Mouse (Mus musculus) midbrain, embryonic 16.5 days (tissue): Measurements from ENCODE around the gene Hmgn2. TPM values are rescaled to one million over a fixed set of nuclear protein-coding genes. Genes with fewer than 3 reads are reported as not detected.
A peak's percentile ranks its signal among the peaks of the same experiment; 100 is the strongest.

ENCODE experiments used
- ATAC-seq: fragments of 200-750 bp; cut with Nextera tagmentation; 2 replicates; pipeline ENCODE4 v1.8.0; 2017; ENCODE audit warnings: moderate TSS enrichment
- H3K27ac ChIP-seq: fragments of 300-500 bp; sonication (generic); 2 replicates; pipeline ENCODE4 v1.5.1; 2014; ENCODE audit warnings: mild to moderate bottlenecking, low read length, mixed read lengths
- H3K27me3 ChIP-seq: fragments of 300-500 bp; sonication (generic); 2 replicates; pipeline ENCODE4 v1.6.1; 2014; ENCODE audit warnings: low read depth, low read length, mixed read lengths; ENCODE audit not compliant: control insufficient read depth, insufficient read depth
- H3K36me3 ChIP-seq: fragments of 300-500 bp; sonication (generic); 2 replicates; pipeline ENCODE4 v1.6.1; 2014; ENCODE audit warnings: mild to moderate bottlenecking, low read length, moderate library complexity, mixed read lengths; ENCODE audit not compliant: control insufficient read depth, insufficient read depth
- H3K4me1 ChIP-seq: fragments of 300-500 bp; sonication (generic); 2 replicates; pipeline ENCODE4 v1.6.1; 2014; ENCODE audit warnings: mild to moderate bottlenecking, low read length, mixed read lengths; ENCODE audit not compliant: control insufficient read depth, insufficient read depth
- H3K4me2 ChIP-seq: fragments of 300-500 bp; sonication (generic); 2 replicates; pipeline ENCODE4 v1.6.1; 2014; ENCODE audit warnings: mild to moderate bottlenecking, low read length, mixed read lengths
- H3K4me3 ChIP-seq: fragments of 300-500 bp; sonication (generic); 2 replicates; pipeline ENCODE4 v1.5.1; 2014; ENCODE audit warnings: low read depth, mild to moderate bottlenecking, low read length, moderate library complexity, mixed read lengths
- H3K9ac ChIP-seq: fragments of 300-500 bp; sonication (generic); 2 replicates; pipeline ENCODE4 v1.6.1; 2014; ENCODE audit warnings: low read depth, low read length, mixed read lengths
- H3K9me3 ChIP-seq: fragments of 300-500 bp; sonication (generic); replicated peaks from 2 replicates; pipeline ENCODE4 v1.6.1; 2014; ENCODE audit warnings: mild to moderate bottlenecking, low read length, mixed read lengths; ENCODE audit not compliant: control insufficient read depth, poor library complexity, severe bottlenecking
- WGBS: fragments of 180-500 bp; shearing (Covaris S2); extraction: QIAGEN DNeasy Blood & Tissue Kit; methylation state at CpG from one replicate; pipeline ENCODE4 v1.1.7; 2014; 5-methylcytosine and 5-hydroxymethylcytosine counted together
- polyA plus RNA-seq: library from polyadenylated mRNA; unstranded; fragments of >200 nt; fragmentation: Nextera tagmentation; extraction: Ambion mirVana; gene quantifications from 2 replicates; pipeline ENCODE4 v1.2.1, GENCODE M21; 2015

The Hmgn2 gene
- polyA plus RNA-seq, result 937 and 974 TPM in 2 replicates

DNA sequence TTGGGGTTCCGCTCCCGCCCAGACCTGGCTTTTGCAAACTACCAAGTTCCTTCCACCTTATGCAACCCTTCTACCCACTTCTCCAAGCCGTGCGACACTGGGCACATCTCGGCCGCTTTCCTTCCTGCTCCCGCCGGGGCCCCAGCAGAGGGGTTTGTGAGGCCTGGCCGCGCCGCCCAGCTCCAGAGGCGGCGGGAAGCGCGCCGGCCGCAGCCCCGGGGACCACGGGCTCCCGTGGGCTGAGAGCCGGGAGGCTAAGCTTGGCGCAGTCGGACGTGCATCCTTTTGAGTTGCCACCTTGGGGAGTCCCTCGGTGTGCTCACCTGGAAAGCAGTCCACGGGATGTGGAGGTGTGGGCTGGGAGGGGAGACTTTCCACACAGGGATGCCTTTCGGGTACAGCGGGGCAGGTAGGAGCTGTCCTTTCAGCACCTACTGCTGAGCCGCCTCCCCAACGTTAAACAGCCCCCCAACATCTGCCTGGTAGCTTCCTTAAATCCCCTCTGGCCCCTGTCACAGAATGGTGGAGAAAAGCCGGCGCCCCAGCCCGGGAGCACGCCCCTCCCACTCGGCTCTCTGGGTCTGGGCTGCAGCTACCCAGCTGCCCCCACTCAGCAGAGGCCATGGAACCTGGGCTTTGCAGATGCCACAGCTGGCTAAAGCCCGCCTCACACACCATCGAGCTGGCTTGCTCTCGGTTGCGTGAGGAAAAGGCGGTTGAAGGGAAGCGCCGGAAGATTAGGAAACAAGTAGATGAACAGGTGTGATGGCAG lies at the start of gene Hmgn2:
TSS of gene Hmgn2 (minus strand) at position 501 of the 772 bp plus-strand sequence.
- Histone ChIP-seq H3K9me3 (no peaks in the 10 kb centered on the region), H3K9ac (peak within 1 kb of the TSS; percentile 87), H3K4me2 (peak within 1 kb of the TSS; percentile 98), H3K4me1 (peaks cover 30% of the 10 kb centered on the region), H3K36me3 (peaks cover 11% of the 10 kb centered on the region), H3K4me3 (peak within 1 kb of the TSS; percentile 76), H3K27ac (peak within 1 kb of the TSS; percentile 99), H3K27me3 (no peaks in the 10 kb centered on the region)
- WGBS, result under 1% methylated on average over 42 of the region's 42 CpGs
- ATAC-seq, result peak; percentile 66

DNA sequence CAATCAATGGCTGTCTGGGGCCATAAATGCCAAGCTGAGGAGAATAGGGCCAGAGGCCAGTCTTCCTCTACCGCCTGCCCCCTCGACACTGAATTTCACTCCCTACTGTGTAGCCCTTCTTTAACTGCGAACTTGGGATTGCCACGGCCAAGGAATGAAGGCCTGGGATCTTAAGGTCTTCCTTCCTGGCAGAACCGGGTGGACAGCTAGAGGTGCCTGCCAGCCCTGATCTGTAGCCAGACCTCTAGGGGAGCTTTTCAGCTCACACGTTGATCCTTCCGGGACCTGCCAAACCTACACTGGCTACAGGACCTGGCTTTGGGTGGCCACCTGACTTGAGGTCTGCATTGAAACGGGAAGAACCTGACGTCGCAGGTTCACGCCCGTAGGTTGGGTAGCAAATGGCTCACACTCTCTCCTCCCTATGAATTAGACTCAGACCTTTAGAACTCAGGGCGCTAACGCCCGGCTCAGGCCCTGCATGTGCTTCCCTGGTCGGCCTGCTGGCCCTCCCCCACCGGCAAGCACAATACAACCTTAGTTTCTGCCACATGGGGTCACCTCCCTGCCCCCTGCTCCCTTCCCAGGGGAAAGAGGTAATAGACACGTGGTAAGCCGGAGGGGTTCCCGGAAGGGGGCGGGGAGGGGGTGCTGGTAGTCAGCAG lies 48.9 kb upstream of the Hmgn2 start:
- peaks cover 17% of the 10 kb centered on the region for H3K27me3 ChIP-seq
- H3K4me2 ChIP-seq, result peak overlapping the region; percentile 63
- H3K4me1 ChIP-seq, result peaks cover 26% of the 10 kb centered on the region
- H3K36me3 ChIP-seq, result no peaks in the 10 kb centered on the region
- no peaks in the 10 kb centered on the region for H3K9me3 ChIP-seq
- peak overlapping the region; percentile 52; the same call in 1 of the 2 replicates for H3K9ac ChIP-seq
- H3K27ac ChIP-seq, result no peak overlapping the region
- 2% methylated on average over 21 of the region's 21 CpGs for WGBS
- H3K4me3 ChIP-seq, result peak overlapping the region; percentile 37
- no peak for ATAC-seq

DNA sequence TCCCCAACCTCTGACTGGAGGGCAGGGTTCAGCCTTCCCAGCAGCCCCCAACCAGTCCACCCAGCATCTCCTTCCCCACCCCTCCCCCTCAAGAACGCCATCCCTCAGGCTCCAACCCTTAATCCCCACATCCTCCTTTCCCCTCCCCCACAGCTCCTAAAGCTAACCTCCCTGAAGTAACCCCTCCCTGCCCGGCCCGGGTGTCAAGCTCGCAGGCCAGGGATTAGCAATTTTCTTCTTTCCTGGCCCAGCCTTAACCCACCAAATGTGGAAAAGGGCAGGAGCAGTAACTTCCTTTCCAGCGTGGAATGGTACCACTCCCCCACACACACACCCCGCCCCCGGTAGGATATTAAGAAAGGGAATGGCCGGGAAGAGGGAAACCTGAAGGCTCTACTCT lies 48.3 kb upstream of the Hmgn2 start:
- H3K4me1 ChIP-seq, result peaks cover 26% of the 10 kb centered on the region
- H3K27me3 ChIP-seq, result peaks cover 17% of the 10 kb centered on the region
- H3K4me3 ChIP-seq, result no peak overlapping the region
- peak overlapping the region; percentile 63; the same call in 1 of the 2 replicates for H3K4me2 ChIP-seq
- no peaks in the 10 kb centered on the region for H3K36me3 ChIP-seq
- 2% methylated on average over 8 of the region's 8 CpGs for WGBS
- H3K27ac ChIP-seq, result no peak overlapping the region
- no peaks in the 10 kb centered on the region for H3K9me3 ChIP-seq
- no peak for ATAC-seq
- no peak overlapping the region for H3K9ac ChIP-seq

DNA sequence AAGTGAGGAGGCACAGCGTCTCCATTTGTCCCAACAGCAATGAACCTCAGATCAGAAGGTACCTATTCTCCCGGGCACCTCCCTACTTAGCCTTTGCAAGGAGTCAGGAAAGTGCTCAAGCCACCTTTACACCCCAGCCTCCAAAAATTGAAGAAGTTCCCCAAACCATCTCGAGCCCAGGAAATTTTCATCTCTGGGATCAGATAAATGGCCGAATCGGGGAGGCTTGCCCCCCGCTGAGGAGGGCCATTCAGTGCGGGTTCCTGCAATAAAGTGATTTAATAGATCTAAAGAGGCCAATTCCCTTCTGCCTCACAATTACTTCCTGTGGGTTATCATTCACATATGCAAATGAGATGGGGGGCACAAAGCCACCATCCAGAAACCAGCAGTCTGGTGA lies 47.8 kb upstream of the Hmgn2 start:
- H3K4me3 ChIP-seq, result no peak overlapping the region
- peaks cover 20% of the 10 kb centered on the region for H3K27me3 ChIP-seq
- ATAC-seq, result no peak
- H3K4me2 ChIP-seq, result no peak overlapping the region
- no peak overlapping the region for H3K27ac ChIP-seq
- 4% methylated on average over 7 of the region's 7 CpGs for WGBS
- H3K9ac ChIP-seq, result no peak overlapping the region
- H3K9me3 ChIP-seq, result no peaks in the 10 kb centered on the region
- H3K4me1 ChIP-seq, result peaks cover 26% of the 10 kb centered on the region
- no peaks in the 10 kb centered on the region for H3K36me3 ChIP-seq

DNA sequence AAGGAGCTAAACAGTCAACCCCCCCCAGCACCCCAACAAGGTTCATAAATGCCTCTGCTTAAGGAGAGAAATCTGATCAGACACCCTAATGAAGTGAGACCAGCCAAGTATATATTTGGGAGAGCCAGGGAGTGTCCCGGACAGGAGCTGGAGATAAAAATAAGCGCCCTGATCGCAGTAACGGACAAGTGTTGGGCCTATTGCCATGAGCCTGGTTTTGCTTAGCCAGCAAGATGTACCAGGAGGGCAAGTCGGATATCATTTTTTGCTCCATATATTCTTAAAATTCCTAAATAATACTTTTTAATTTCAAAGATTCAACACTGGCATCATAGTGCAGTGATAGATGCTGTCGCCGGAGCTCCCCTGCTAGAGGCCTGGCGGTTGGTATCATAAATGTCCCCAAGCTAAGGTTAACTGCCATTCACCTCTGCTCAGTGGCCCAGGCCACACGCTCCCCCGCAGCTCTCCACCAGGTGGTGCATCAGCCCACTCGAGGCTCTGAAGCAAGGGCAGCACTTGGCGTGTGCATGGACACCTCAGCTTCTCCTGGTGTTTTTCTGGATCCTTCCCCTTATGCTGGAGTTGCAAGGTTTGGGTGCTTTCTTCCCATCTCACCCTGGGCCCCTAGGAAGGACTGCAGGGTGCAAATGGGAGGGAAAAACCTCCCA lies 44.5 kb upstream of the Hmgn2 start:
- no peak overlapping the region for H3K4me3 ChIP-seq
- ATAC-seq, result 0 out of 2 replicates have a peak, but pooled peaks have one; percentile 28
- H3K9me3 ChIP-seq, result no peaks in the 10 kb centered on the region
- peaks cover 10% of the 10 kb centered on the region for H3K4me1 ChIP-seq
- H3K27me3 ChIP-seq, result peaks cover 10% of the 10 kb centered on the region; the same call in 1 of the 2 replicates
- WGBS, result 46% methylated on average over 12 of the region's 12 CpGs
- no peaks in the 10 kb centered on the region for H3K36me3 ChIP-seq
- H3K27ac ChIP-seq, result no peak overlapping the region
- no peak overlapping the region for H3K4me2 ChIP-seq
- no peak overlapping the region for H3K9ac ChIP-seq

DNA sequence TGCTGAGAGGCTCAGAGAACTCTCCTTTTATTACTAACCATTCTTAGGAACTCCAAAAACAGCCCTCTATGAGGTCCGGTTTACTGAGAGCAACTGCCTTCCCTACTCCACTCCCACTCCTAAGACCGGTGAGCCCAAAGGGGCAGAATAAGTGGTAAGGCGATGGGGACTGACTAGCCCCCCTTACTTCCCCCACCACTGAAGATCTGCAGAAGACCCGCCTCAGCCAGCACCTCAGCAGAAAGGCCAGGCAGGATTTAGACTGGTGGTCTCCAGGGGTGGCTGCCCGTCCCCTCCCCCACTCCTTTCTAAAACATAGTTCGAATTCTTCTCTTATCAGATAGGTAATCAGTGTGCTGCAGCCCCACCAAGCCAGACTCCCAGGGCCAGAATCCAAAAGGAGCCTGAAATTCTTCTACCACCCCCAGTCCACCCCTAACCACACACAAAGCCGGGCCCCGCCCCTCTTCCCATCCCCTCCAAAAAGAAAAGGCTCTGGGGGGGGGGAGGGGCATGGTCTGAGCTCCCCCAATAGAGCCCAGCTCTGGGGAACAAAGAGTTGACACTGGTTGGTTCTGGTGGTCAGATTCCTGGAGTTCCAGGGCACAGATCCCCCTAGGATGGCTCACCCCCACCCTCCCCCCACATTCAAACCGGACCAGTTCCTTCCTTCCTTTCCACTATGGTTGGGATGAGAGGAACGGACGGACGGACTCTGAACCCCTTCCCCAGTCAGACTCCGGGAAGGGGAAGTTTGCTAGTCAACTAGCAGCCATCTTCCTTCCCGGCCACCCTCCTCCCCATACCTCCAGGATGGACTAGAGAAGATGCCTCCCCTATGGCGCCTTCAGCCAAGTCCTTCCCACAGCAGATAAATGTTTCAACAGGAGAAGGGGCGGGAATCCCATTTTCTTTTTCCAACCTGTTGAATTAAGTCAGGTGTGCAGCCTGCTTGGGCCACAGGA lies 43.3 kb upstream of the Hmgn2 start:
- H3K27me3 ChIP-seq, result 0 out of 2 replicates have a peak, but pooled peaks cover 3% of the 10 kb centered on the region
- no peaks in the 10 kb centered on the region for H3K9me3 ChIP-seq
- H3K9ac ChIP-seq, result no peak overlapping the region
- H3K36me3 ChIP-seq, result no peaks in the 10 kb centered on the region
- H3K4me3 ChIP-seq, result no peak overlapping the region
- no peak overlapping the region for H3K27ac ChIP-seq
- no peak for ATAC-seq
- no peaks in the 10 kb centered on the region for H3K4me1 ChIP-seq
- no peak overlapping the region for H3K4me2 ChIP-seq
- 5% methylated on average over 16 of the region's 16 CpGs for WGBS

DNA sequence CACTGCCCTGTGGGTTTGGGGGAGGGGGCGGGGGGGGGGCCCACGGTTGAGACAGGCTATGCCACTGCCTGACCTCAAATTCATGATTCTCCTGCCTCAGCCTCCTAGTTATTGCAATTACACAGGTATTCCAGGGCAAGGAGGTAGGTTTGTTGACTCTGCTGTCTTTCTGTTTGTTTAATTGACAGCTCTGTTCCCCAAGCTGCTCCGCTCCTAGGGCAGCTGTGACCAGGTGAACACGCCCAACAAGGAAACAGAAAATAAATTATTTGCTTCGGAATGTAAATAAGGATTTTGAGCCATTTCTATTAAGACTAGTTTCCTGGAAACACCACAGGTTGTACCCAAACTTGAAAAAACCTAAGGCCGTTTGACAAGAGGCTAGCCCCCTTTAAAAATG lies 41.3 kb upstream of the Hmgn2 start:
- no peak overlapping the region for H3K27ac ChIP-seq
- no peaks in the 10 kb centered on the region for H3K36me3 ChIP-seq
- no peaks in the 10 kb centered on the region for H3K4me1 ChIP-seq
- H3K4me3 ChIP-seq, result no peak overlapping the region
- ATAC-seq, result no peak
- WGBS, result 59% methylated on average over 6 of the region's 6 CpGs
- H3K27me3 ChIP-seq, result 0 out of 2 replicates have a peak, but pooled peaks cover 3% of the 10 kb centered on the region
- no peak overlapping the region for H3K9ac ChIP-seq
- H3K4me2 ChIP-seq, result no peak overlapping the region
- H3K9me3 ChIP-seq, result no peaks in the 10 kb centered on the region

DNA sequence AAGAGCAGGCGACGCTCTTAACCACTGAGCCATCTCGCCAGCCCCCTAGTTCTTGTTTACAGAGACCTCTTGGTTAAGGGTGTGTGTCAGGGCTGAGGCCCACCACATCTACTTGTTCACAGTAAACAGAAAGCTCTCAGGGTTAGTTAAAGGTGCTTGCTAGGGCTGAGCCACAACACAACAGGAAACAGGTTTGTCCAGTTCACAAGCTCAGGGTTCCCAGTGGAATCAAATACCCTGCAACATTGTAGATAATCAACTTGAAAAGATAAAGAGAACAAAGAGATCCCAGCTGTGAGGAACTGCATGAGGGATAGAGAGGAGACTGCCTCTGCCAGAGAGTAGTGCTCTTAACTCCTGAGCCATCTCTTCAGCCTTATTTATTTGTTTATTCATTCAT lies 38.4 kb upstream of the Hmgn2 start:
- Histone ChIP-seq H3K4me1 (no peaks in the 10 kb centered on the region), H3K36me3 (no peaks in the 10 kb centered on the region), H3K9ac (no peak overlapping the region), H3K9me3 (no peaks in the 10 kb centered on the region), H3K27me3 (0 out of 2 replicates have a peak, but pooled peaks cover 3% of the 10 kb centered on the region), H3K4me2 (no peak overlapping the region), H3K27ac (no peak overlapping the region), H3K4me3 (no peak overlapping the region)
- 97% methylated on average over 3 of the region's 3 CpGs for WGBS
- ATAC-seq, result no peak
